In the genomic region with DNA sequence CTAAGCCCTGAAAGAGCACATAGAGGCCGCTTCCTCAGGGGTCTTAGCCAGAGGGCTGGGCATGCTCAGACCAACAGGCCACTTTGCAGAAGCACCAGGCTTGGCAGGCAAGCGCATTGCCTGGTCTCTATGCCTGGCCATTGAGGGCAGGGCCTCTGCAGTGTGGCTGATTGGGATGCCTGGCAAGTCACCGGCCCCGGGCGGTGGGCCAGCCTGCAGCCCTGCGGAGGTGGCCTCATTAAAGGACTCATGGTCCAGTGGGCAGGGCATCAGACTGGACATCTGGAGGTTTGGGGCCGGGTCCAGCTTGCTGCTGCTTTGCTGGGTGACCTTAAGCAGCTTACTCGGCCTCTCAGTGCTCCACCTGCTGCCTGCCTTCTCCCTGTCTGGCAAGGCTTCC, we compare ENCODE assay signal across 9 mouse cellular contexts.
DNase-seq lines count a peak whose midpoint lies in the region; ATAC-seq lines count a peak whose summit lies in the region.
"Had no signal": no experiment of that assay in that cellular context is flagged by ENCODE, and none has a peak within 500 bp of the region (broad histone marks: within the 10 kb centered on the region; RNA-seq: fewer than 3 reads in every experiment).

No protein-coding gene starts in this region.

- H3K9ac ChIP-seq in forebrain, embryonic 13.5 days = no peak overlapping the region
- H3K9ac ChIP-seq in forebrain, embryonic 11.5 days (ENCODE audit: low read length) = no peak overlapping the region
- no peak overlapping the region for H3K9ac ChIP-seq in intestine, embryonic 15.5 days
- H3K9ac ChIP-seq: midbrain, embryonic 12.5 days had no signal

- 58% methylated on average over 8 of the region's 8 CpGs for WGBS in forebrain, embryonic 13.5 days
- 59% methylated on average over 8 of the region's 8 CpGs for WGBS in forebrain, embryonic 11.5 days
- WGBS in intestine, embryonic 15.5 days = 87% methylated on average over 8 of the region's 8 CpGs

- H3K4me2 ChIP-seq in forebrain, embryonic 13.5 days = no peak overlapping the region
- H3K4me2 ChIP-seq in forebrain, embryonic 11.5 days (ENCODE audit: low read depth, low read length, severe bottlenecking) = no peak overlapping the region
- H3K4me2 ChIP-seq in intestine, embryonic 15.5 days (replicated peaks) = no peak overlapping the region
- H3K4me2 ChIP-seq: midbrain, embryonic 12.5 days had no signal

- H3K27me3 ChIP-seq in forebrain, embryonic 13.5 days = no peaks in the 10 kb centered on the region
- no peaks in the 10 kb centered on the region for H3K27me3 ChIP-seq in forebrain, embryonic 11.5 days (ENCODE audit: control insufficient read depth, insufficient read depth, low read length)
- no peaks in the 10 kb centered on the region for H3K27me3 ChIP-seq in intestine, embryonic 15.5 days (replicated peaks)

- H3K4me3 ChIP-seq in forebrain, embryonic 13.5 days = no peak overlapping the region
- no peak overlapping the region for H3K4me3 ChIP-seq in forebrain, embryonic 11.5 days (ENCODE audit: low read depth, low read length)
- no peak overlapping the region for H3K4me3 ChIP-seq in intestine, embryonic 15.5 days (replicated peaks)
- H3K4me3 ChIP-seq: midbrain, embryonic 12.5 days had no signal

- DNase-seq in forebrain, embryonic 11.5 days (ENCODE audit: low spot score) = no peak
- DNase-seq in adrenal gland, adult 8-10 months = peak; percentile 32
- DNase-seq in frontal cortex, adult 2 months (ENCODE audit: extremely low spot score in 1 of 2, low spot score in 1 of 2) = peak; percentile 59 to 79
- DNase-seq in kidney, adult 8-10 months = peak; percentile 15 to 55
- DNase-seq in lung, postnatal 36 days = peak; percentile 35
- DNase-seq in thymus, postnatal 25 days = no peak

- peak overlapping the region; percentile 7 for H3K27ac ChIP-seq in forebrain, embryonic 13.5 days
- no peak overlapping the region for H3K27ac ChIP-seq in forebrain, embryonic 11.5 days (ENCODE audit: low read depth, low read length)
- H3K27ac ChIP-seq in intestine, embryonic 15.5 days = no peak overlapping the region
- H3K27ac ChIP-seq: midbrain, embryonic 12.5 days had no signal

- H3K4me1 ChIP-seq in forebrain, embryonic 13.5 days = peaks cover 22% of the 10 kb centered on the region
- H3K4me1 ChIP-seq in forebrain, embryonic 11.5 days (replicated peaks; ENCODE audit: control insufficient read depth, insufficient read depth, low read length) = no peaks in the 10 kb centered on the region
- H3K4me1 ChIP-seq in intestine, embryonic 15.5 days (replicated peaks) = no peaks in the 10 kb centered on the region

- H3K36me3 ChIP-seq in forebrain, embryonic 13.5 days (ENCODE audit: poor library complexity, severe bottlenecking) = no peaks in the 10 kb centered on the region
- no peaks in the 10 kb centered on the region for H3K36me3 ChIP-seq in forebrain, embryonic 11.5 days (ENCODE audit: control insufficient read depth, insufficient read depth, low read length)
- no peaks in the 10 kb centered on the region for H3K36me3 ChIP-seq in intestine, embryonic 15.5 days
- H3K36me3 ChIP-seq: midbrain, embryonic 12.5 days had no signal

- H3K9me3 ChIP-seq in forebrain, embryonic 13.5 days (replicated peaks) = 0 out of 2 replicates have a peak, but pooled peaks cover 2% of the 10 kb centered on the region
- H3K9me3 ChIP-seq in forebrain, embryonic 11.5 days (ENCODE audit: control insufficient read depth, low read length) = no peaks in the 10 kb centered on the region
- no peaks in the 10 kb centered on the region for H3K9me3 ChIP-seq in intestine, embryonic 15.5 days

- peak; percentile 75 for ATAC-seq in forebrain, embryonic 13.5 days
- no peak for ATAC-seq in forebrain, embryonic 11.5 days (replicated peaks; ENCODE audit: low FRiP score)
- ATAC-seq in intestine, embryonic 15.5 days = no peak

Comparison
In these comparisons a context has a peak if more than half of its experiments do, and no peak if none do; other contexts are left out.
1. DNase-seq: peak in adrenal gland, adult 8-10 months (single experiment), frontal cortex, adult 2 months (2 of 2), kidney, adult 8-10 months (2 of 2) and lung, postnatal 36 days (single experiment); none in forebrain, embryonic 11.5 days (single experiment) and thymus, postnatal 25 days (single experiment).